Mouse (Mus musculus) spleen, adult 2 months (tissue): Measurements from ENCODE around the gene Thrsp.

Source experiments
- CTCF ChIP-seq: fragments of 200-500 bp; IDR thresholded peaks from 2 replicates; pipeline ENCODE4 v1.5.1; 2011; ENCODE audit warnings: mild to moderate bottlenecking, inconsistent platforms; ENCODE audit not compliant: insufficient read depth, insufficient read length, insufficient replicate concordance; ENCODE audit errors: extremely low read depth
- POLR2A ChIP-seq: fragments of 200-500 bp; IDR thresholded peaks from 2 replicates; pipeline ENCODE4 v1.6.1; 2011; ENCODE audit warnings: low read depth, low read length, inconsistent platforms

DNA sequence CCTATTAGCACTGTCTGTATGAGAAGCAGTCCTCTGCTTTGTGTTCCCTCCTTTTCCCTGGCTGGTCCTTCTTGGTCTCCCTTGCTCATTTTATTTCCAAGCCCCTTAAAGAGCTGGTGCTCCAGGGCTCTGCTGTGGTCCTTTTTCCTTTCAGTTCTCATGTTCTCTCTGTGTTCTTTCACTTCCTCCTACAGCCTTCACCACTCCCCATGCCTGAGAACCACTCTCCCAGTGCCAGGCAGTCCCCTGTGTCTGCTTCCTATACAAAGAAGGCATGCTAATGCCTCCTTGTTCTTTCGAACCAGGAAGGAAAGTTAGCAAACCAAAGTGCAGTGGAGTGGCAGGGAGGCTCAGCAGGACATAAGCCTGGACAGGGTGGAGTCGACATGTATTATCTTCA lies 41.6 kb downstream of the Thrsp start:
- no peak for TF ChIP-seq POLR2A
- no peak for TF ChIP-seq CTCF
